Mouse (Mus musculus) layer of hippocampus, postnatal 14 days (tissue): Measurements from ENCODE around the gene 1700061G19Rik. TPM values are rescaled to one million over a fixed set of nuclear protein-coding genes. Genes with fewer than 3 reads are reported as not detected.
"Not testable (repeated sequence)": the region's sequence is repeated elsewhere in the genome, so short reads cannot be mapped to it uniquely, and the experiment has no call there.

Experiments used
- DNase-seq, 2 experiments: peaks; one replicate each; pipeline ENCODE4 v3.0.0; 2021 to 2022; ENCODE audit warnings: low spot score in 2 of 2, mixed read lengths in 1 of 2
- total RNA-seq, 2 experiments: library from RNA; stranded (reverse); gene quantifications; 2 replicates each; pipeline ENCODE4 v1.2.3; 2021

The 1700061G19Rik gene
- total RNA-seq, 2 experiments from 2014 or later, result 0.24 to 0.28 TPM

GRCm38 (mm10) chr17:56870287-56870953, 4.9 kb upstream of the 1700061G19Rik start:
- no peak for DNase-seq

GRCm38 (mm10) chr17:56871767-56872166, 3.5 kb upstream of the 1700061G19Rik start:
- DNase-seq, result no peak

- DNase-seq, result no peak
These were observed 2.8 kb upstream of the 1700061G19Rik start for GRCm38 (mm10) chr17:56872512-56872911.

- DNase-seq, result no peak
These were observed 1.0 kb upstream of the 1700061G19Rik start, which contains the start of gene Acsbg2 for GRCm38 (mm10) chr17:56874237-56874636. TSS of gene Acsbg2 (minus strand) at chr17:56874447.

GRCm38 (mm10) chr17:56876465-56876864, 1.2 kb downstream of the 1700061G19Rik start:
- DNase-seq, result no peak

- no peak for DNase-seq
These were observed 1.7 kb downstream of the 1700061G19Rik start for GRCm38 (mm10) chr17:56876981-56877380.

GRCm38 (mm10) chr17:56877426-56877825, 2.1 kb downstream of the 1700061G19Rik start:
- no peak for DNase-seq

- DNase-seq, result no peak
These were observed 8.3 kb downstream of the 1700061G19Rik start for GRCm38 (mm10) chr17:56883612-56884011.

- no peak for DNase-seq
These were observed 9.1 kb downstream of the 1700061G19Rik start for GRCm38 (mm10) chr17:56884331-56884730.

- DNase-seq, result no peak
These were observed 9.5 kb downstream of the 1700061G19Rik start for GRCm38 (mm10) chr17:56884809-56885208.

- no peak for DNase-seq
These were observed 12.8 kb downstream of the 1700061G19Rik start for GRCm38 (mm10) chr17:56888050-56888449.

GRCm38 (mm10) chr17:56890018-56890417, 14.7 kb downstream of the 1700061G19Rik start:
- no peak for DNase-seq

- DNase-seq, result no peak
These were observed 20.2 kb downstream of the 1700061G19Rik start for GRCm38 (mm10) chr17:56895368-56895918.

- peak; percentile 40 to 44 for DNase-seq
These were observed 21.3 kb downstream of the 1700061G19Rik start for GRCm38 (mm10) chr17:56896513-56897129.

- DNase-seq, result peak; percentile 80 to 88
These were observed 22.4 kb downstream of the 1700061G19Rik start for GRCm38 (mm10) chr17:56897630-56898195.

- DNase-seq, result no peak
These were observed 27.4 kb downstream of the 1700061G19Rik start for GRCm38 (mm10) chr17:56902698-56903097.

GRCm38 (mm10) chr17:56906166-56906565, 30.9 kb downstream of the 1700061G19Rik start:
- DNase-seq, result no peak

GRCm38 (mm10) chr17:56907096-56907495, 31.8 kb downstream of the 1700061G19Rik start:
- DNase-seq, result no peak

- no peak for DNase-seq
These were observed 32.6 kb downstream of the 1700061G19Rik start for GRCm38 (mm10) chr17:56907887-56908286.

GRCm38 (mm10) chr17:56909764-56910163, 34.5 kb downstream of the 1700061G19Rik start:
- not testable (repeated sequence) for DNase-seq

GRCm38 (mm10) chr17:56913023-56913422, 37.7 kb downstream of the 1700061G19Rik start:
- DNase-seq, result no peak

GRCm38 (mm10) chr17:56913444-56913843, 38.2 kb downstream of the 1700061G19Rik start:
- DNase-seq, result no peak
